Mouse (Mus musculus): ENCODE data around the gene Gtf2ird2.

DNA sequence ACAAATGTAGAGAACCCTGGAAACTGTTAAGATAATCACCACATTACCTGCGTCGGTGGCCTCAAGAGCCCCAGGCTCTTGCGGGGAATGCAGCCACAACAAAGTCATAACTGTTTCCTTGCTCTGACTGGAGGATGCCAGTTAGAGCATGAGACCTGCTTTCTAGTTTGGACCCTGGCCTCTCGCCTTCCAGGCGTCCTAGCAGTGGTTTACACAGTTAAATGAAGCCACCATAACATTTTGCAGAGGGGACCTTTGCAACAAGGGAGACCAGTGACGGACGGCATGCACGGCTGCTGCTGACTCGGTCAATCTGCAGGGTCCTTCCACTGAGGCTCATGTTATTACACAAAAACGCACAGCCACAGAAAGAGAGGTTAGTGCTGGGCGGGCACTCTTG lies 88.9 kb downstream of the Gtf2ird2 start:
- TF ChIP-seq CTCF (IDR thresholded peaks at IDR 0.05; ENCODE audit: low read depth, low read length) (no peak), POLR2A (IDR thresholded peaks at IDR 0.05; ENCODE audit: extremely low read depth, insufficient read depth, low read length) (no peak)
